Mouse (Mus musculus): Measurements from ENCODE around the gene Plagl2. TPM values are rescaled to one million over a fixed set of nuclear protein-coding genes. Genes with fewer than 3 reads are reported as not detected.
"Not testable (repeated sequence)": the region's sequence is repeated elsewhere in the genome, so short reads cannot be mapped to it uniquely, and the experiment has no call there.

Plagl2 gene
- polyA plus RNA-seq (2015; fragmentation: Nextera tagmentation; extraction: Ambion mirVana): 7.1 and 8.3 TPM in 2 replicates

DNA sequence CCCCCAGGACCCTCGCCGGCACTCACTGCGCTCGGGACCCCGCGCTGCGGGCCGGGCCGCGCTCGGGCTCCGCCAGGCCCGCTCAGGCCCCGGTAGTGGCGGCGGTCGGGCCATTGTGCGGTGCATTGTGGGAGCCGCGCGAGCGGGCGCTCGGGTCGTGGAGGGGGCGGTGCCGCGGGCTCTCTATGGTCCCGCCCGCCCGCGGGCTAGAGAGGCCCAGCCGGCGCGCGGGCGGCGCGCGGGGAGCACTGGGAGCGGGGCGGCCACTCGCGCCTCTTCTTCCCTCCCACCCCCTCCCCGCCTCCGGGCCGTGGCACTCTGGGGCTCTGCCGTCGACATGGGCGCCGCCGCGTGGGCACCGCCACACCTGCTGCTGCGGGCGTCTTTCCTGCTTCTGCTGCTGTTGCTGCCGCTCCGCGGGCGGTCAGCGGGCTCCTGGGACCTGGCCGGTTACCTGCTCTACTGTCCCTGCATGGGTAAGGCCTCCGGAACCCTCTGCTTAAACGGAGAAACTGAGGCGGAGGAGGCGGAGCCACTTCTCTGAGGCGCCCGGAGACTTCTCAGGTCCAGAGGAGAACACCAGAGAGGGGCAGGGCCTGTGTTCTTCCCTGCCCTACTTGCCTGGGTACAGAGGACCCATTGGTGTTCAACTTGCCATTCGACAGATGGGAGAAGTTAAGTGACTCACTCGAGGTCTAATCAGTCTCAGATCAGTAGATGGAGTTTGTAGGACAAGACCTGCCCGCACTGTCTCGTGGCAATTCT lies at the start of gene Plagl2, which contains the start of gene Pofut1:
TSS of gene Plagl2 (minus strand) at position 177 of the 765 bp plus-strand sequence.
TSS of gene Pofut1 (plus strand) at position 284 of the 765 bp plus-strand sequence.
- under 1% methylated on average over 63 of the region's 72 CpGs for WGBS
- ATAC-seq (ENCODE audit: low read depth): peak; percentile 98
- Histone ChIP-seq H3K36me3 (peaks cover 19% of the 10 kb centered on the region), H3K9ac (peak within 1 kb of the TSS; percentile 98), H3K4me3 (peak within 1 kb of the TSS; percentile 97), H3K27me3 (no peaks in the 10 kb centered on the region), H3K27ac (replicated peaks) (peak within 1 kb of the TSS; percentile 91), H3K4me2 (peak within 1 kb of the TSS; percentile 88), H3K9me3 (no peaks in the 10 kb centered on the region), H3K4me1 (replicated peaks) (peaks cover 59% of the 10 kb centered on the region)

DNA sequence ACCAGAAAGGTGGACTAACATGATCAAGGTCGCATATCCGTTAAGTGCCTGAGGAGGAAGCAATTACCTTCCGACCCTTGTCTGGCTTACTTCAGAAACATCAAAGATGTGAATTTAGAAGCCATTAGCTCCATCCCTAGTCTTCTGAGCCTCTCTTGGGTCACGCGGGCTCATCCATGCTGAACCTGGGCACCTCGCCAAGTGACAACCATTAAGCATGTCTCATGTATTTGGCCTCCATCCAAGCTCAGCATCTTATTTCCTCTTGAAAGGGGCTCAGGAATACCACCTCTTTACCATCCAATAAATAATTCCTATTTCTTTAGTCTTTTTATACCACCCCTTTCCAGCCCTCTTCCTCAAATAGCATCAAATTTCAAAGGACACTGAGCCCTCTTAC lies 46.6 kb upstream of the Plagl2 start:
- no peak overlapping the region for H3K4me3 ChIP-seq
- H3K27ac ChIP-seq (replicated peaks): peak overlapping the region; percentile 62
- no peaks in the 10 kb centered on the region for H3K27me3 ChIP-seq
- no peaks in the 10 kb centered on the region for H3K36me3 ChIP-seq
- WGBS: 52% methylated on average over 6 of the region's 6 CpGs
- H3K9ac ChIP-seq: no peak overlapping the region
- no peaks in the 10 kb centered on the region for H3K9me3 ChIP-seq
- no peak overlapping the region for H3K4me2 ChIP-seq
- H3K4me1 ChIP-seq (replicated peaks): peaks cover 30% of the 10 kb centered on the region
- no peak for ATAC-seq (ENCODE audit: low read depth)

DNA sequence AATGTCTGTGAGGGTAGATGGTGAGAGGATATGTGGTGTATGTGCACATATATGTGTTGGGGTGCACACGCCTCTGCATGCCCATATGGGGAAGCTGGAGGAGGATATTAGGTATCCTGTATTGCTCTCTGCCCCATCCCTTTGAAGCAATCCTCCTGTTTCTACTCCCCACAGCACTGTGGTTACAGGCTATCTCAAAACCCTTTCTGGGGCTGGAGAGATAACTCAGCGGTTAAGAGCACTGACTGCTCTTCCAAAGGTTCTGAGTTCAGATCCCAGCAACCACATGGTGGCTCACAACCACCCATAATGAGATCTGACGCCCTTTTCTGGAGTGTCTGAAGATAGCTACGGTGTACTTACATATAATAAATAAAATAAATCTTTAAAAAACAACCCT lies 45.3 kb upstream of the Plagl2 start:
- H3K9ac ChIP-seq: no peak overlapping the region
- H3K9me3 ChIP-seq: no peaks in the 10 kb centered on the region
- no peaks in the 10 kb centered on the region for H3K36me3 ChIP-seq
- no peak overlapping the region for H3K27ac ChIP-seq (replicated peaks)
- no peaks in the 10 kb centered on the region for H3K27me3 ChIP-seq
- H3K4me3 ChIP-seq: no peak overlapping the region
- peaks cover 18% of the 10 kb centered on the region for H3K4me1 ChIP-seq (replicated peaks)
- ATAC-seq (ENCODE audit: low read depth): no peak
- 92% methylated on average over 4 of the region's 4 CpGs for WGBS
- H3K4me2 ChIP-seq: no peak overlapping the region

DNA sequence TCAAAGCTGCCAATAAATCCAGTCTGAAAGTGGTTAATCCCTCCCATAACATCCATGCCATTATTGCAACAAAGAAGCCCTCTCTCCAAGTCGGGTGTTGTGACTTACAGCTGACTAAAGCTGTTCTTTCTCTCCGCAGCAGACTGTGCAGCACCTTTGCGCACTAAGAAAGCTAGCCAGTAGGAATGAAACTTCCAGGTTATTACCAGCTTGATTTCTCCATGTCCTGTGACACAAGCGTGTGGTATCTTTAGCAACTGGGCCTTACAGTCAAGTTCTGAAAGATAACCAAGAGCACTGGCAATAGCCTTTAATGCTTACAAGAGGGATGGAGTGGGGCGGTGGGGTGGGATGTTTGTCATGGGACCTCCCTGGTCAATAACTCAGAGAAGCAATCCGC lies 42.7 kb upstream of the Plagl2 start:
- Histone ChIP-seq H3K4me3 (no peak overlapping the region), H3K4me1 (replicated peaks) (peaks cover 11% of the 10 kb centered on the region), H3K27ac (replicated peaks) (no peak overlapping the region), H3K9ac (no peak overlapping the region), H3K36me3 (no peaks in the 10 kb centered on the region), H3K27me3 (no peaks in the 10 kb centered on the region), H3K9me3 (no peaks in the 10 kb centered on the region), H3K4me2 (no peak overlapping the region)
- WGBS: 88% methylated on average over 6 of the region's 6 CpGs
- ATAC-seq (ENCODE audit: low read depth): no peak

DNA sequence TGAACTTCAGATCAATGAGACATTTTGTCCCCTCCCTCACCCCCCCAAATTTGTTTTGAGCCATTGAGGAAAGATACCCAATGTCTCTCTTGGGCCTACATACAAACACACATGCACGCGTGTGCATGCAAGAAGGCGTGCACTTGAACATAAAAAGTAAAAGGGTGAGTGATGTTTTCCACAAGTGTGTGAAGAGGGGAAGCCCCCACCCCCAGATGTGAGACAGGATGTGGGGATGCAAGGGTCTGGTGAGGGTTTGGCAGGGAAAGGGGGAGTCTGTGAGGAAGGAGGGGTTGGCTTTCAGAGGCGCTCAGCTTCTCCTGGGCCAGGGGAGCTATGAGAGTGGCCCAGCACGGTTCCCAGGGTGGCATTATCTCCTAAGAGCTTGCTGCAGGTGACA lies 37.1 kb upstream of the Plagl2 start:
- Histone ChIP-seq H3K9ac (no peak overlapping the region), H3K27me3 (no peaks in the 10 kb centered on the region), H3K27ac (replicated peaks) (no peak overlapping the region), H3K9me3 (no peaks in the 10 kb centered on the region), H3K36me3 (no peaks in the 10 kb centered on the region), H3K4me3 (no peak overlapping the region), H3K4me1 (replicated peaks) (no peaks in the 10 kb centered on the region), H3K4me2 (no peak overlapping the region)
- 88% methylated on average over 5 of the region's 5 CpGs for WGBS
- ATAC-seq (ENCODE audit: low read depth): no peak

DNA sequence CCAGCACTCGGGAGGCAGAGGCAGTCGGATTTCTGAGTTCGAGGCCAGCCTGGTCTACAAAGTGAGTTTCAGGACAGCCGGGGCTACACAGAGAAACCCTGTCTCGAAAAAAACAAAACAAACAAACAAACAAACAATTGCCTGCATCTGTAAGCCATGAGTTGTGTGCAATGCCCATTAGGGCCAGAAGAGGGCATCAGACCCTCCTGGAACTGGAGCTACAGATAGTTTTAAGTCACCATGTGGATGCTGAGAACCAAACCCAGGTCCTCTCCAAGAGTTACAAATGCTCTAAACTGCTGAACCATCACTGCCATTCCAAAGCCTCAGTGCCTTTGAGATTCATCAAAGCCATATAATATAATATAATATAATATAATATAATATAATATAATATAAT lies 35.6 kb upstream of the Plagl2 start:
- H3K9me3 ChIP-seq; H3K36me3 ChIP-seq; H3K4me3 ChIP-seq; H3K9ac ChIP-seq; ATAC-seq (ENCODE audit: low read depth); H3K27me3 ChIP-seq; H3K4me1 ChIP-seq (replicated peaks); H3K4me2 ChIP-seq; H3K27ac ChIP-seq (replicated peaks): not testable (repeated sequence)
- WGBS: 89% methylated on average over 5 of the region's 5 CpGs

DNA sequence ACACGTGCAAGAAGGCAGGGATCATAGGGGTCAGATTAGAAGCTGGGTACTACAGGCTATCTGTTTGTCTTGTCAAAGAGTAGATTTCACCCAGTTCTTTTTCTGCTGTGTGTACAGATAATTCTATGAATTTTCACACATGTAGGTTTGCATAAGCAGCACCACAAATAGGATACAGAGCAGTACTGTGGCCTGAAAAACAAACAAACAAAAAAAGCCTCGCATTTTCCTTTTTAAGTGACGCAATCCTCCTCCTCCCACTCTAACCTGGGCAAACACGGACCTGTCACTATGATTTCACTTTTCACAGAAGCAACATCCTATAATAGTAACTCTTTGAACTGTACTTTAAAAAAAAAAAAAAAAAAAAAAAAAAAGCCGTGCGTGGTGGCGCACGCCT lies 35.2 kb upstream of the Plagl2 start:
- WGBS: 91% methylated on average over 8 of the region's 8 CpGs
- no peaks in the 10 kb centered on the region for H3K27me3 ChIP-seq
- H3K27ac ChIP-seq (replicated peaks): no peak overlapping the region
- H3K4me1 ChIP-seq (replicated peaks): no peaks in the 10 kb centered on the region
- no peak overlapping the region for H3K4me3 ChIP-seq
- no peaks in the 10 kb centered on the region for H3K9me3 ChIP-seq
- no peaks in the 10 kb centered on the region for H3K36me3 ChIP-seq
- no peak for ATAC-seq (ENCODE audit: low read depth)
- no peak overlapping the region for H3K4me2 ChIP-seq
- no peak overlapping the region for H3K9ac ChIP-seq

DNA sequence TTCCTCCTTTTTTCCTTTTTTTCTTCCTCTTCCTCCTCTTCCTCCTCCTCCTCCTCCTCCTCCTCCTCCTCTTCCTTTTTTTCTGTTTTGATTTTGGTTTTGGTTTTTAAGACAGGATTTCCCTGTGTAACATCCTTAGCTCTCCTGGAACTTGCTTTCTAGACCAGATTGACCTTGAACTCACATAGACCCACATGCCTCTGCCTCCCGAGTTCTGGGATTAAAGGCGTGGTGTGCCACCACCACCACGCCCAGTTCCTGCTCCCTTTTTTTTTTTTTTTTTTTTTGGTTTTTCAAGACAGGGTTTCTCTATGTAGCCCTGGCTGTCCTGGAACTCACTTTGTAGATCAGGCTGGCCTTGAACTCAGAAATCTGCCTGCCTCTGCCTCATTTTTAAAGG lies 34.4 kb upstream of the Plagl2 start:
- H3K4me1 ChIP-seq (replicated peaks); H3K27ac ChIP-seq (replicated peaks); H3K9me3 ChIP-seq; H3K9ac ChIP-seq; H3K36me3 ChIP-seq; H3K4me3 ChIP-seq; ATAC-seq (ENCODE audit: low read depth); H3K4me2 ChIP-seq; H3K27me3 ChIP-seq: not testable (repeated sequence)
- WGBS: 91% methylated on average over 3 of the region's 3 CpGs

DNA sequence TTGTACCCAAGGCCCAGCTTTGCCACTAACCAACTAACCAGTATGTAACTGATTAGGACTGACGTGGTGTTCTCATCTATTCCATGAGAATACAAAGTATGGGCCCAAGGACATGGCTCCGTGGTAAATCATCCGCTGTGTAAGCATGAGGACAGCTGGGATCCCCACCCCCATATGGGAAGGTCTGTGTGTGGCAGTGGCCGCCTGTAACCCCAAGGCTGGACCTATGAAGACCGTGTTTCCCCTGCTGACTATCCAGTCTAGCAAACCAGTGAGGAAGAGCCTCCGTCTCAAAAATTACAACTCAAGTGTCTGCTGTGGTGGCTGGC lies 33.7 kb upstream of the Plagl2 start:
- Histone ChIP-seq H3K4me1 (replicated peaks) (no peaks in the 10 kb centered on the region), H3K36me3 (no peaks in the 10 kb centered on the region), H3K4me3 (no peak overlapping the region), H3K27me3 (no peaks in the 10 kb centered on the region), H3K9me3 (no peaks in the 10 kb centered on the region), H3K4me2 (no peak overlapping the region), H3K27ac (replicated peaks) (no peak overlapping the region), H3K9ac (no peak overlapping the region)
- ATAC-seq (ENCODE audit: low read depth): no peak
- WGBS: 83% methylated on average over 6 of the region's 6 CpGs

DNA sequence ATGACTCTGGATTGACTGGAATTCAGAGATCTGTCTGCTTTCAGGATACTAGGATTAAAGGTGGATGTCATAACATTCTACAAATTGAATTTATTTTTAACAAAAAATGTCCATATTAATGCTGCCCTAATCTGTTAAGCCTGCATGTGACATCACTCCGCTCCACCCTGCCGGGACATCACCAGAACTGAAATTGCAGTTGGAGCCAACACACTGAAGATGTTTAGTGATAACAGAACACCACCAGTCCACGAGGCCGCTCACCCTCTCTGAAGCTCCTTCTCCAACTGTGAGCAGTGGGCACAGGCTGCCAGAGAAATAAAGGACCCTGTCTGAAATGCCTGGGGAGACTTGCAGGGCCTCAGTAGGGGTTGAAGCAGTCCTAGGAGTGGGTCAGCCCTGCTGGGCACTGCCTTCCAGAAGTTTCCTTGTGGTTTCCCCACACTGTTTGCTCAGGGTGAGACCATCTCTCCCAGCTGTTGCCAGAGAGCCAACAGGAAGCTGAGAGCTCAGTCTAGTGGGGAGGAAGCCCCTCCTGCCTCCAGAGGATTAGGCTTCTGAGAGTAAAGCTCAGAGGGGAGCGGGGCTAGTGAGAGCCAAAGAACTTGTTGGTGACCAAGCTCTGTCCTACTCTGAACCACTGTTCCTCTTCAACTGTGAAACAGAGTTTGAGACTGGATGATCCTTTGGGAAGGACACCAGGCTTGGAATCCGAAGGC lies 33.1 kb upstream of the Plagl2 start:
- not testable (repeated sequence) for H3K4me1 ChIP-seq (replicated peaks); ATAC-seq (ENCODE audit: low read depth); H3K27me3 ChIP-seq; H3K36me3 ChIP-seq; H3K4me2 ChIP-seq; H3K27ac ChIP-seq (replicated peaks); H3K9me3 ChIP-seq; H3K9ac ChIP-seq; H3K4me3 ChIP-seq
- 84% methylated on average over 6 of the region's 6 CpGs for WGBS

DNA sequence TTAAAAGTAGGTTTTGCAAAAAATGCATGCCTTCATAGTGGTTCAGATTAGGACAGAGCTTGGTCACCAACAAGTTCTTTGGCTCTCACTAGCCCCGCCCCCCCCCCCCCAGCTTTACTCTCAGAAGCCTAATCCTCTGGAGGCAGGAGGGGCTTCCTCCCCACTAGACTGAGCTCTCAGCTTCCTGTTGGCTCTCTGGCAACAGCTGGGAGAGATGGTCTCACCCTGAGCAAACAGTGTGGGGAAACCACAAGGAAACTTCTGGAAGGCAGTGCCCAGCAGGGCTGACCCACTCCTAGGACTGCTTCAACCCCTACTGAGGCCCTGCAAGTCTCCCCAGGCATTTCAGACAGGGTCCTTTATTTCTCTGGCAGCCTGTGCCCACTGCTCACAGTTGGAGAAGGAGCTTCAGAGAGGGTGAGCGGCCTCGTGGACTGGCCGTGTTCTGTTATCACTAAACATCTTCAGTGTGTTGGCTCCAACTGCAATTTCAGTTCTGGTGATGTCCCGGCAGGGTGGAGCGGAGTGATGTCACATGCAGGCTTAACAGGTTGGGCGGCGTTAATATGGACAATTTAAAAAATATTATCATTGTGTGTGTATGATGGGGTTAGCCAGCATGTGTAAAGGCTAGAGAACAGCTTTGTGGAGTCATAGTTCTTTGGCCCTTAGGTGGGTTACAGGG lies 29.1 kb upstream of the Plagl2 start:
- not testable (repeated sequence) for ATAC-seq (ENCODE audit: low read depth); H3K4me1 ChIP-seq (replicated peaks); H3K9me3 ChIP-seq; H3K4me3 ChIP-seq; H3K9ac ChIP-seq; H3K4me2 ChIP-seq; H3K27ac ChIP-seq (replicated peaks); H3K27me3 ChIP-seq
- WGBS: 83% methylated on average over 8 of the region's 8 CpGs
- H3K36me3 ChIP-seq: peaks cover 23% of the 10 kb centered on the region

DNA sequence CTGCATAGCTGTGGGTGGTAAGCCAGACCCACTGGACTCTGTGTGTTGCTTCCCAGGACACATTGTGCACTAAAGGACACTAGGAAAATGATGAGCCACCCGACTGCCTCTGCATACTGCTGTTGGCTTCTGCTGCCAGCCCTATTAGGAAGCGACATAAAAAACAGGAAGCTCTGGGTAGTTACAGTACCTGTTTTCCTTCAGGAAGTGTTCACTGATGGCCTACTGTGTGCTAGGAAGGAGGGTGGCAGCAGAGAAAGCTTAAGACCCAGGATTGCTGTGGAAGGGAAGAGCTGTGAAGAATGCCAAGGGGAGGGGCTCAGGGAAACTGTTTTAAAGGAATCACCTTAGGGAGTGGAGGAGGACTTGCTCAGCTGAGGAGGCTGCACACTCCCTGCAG lies 26.1 kb upstream of the Plagl2 start:
- Histone ChIP-seq H3K9me3 (no peaks in the 10 kb centered on the region), H3K36me3 (peaks cover 52% of the 10 kb centered on the region), H3K4me3 (no peak overlapping the region), H3K27ac (replicated peaks) (no peak overlapping the region), H3K27me3 (no peaks in the 10 kb centered on the region), H3K9ac (no peak overlapping the region), H3K4me1 (replicated peaks) (no peaks in the 10 kb centered on the region), H3K4me2 (no peak overlapping the region)
- 86% methylated on average over 2 of the region's 2 CpGs for WGBS
- no peak for ATAC-seq (ENCODE audit: low read depth)
